Mouse (Mus musculus) bone marrow macrophage, adult 2 months (primary cell): ENCODE measurements around the gene Crocc.

Experiments used
- CTCF ChIP-seq: IDR thresholded peaks from 2 replicates; pipeline ENCODE4 v1.5.1; 2012; ENCODE audit warnings: low read depth, mild to moderate bottlenecking, low read length, moderate library complexity
- POLR2A ChIP-seq: IDR thresholded peaks from 2 replicates; pipeline ENCODE4 v1.6.1; 2012; ENCODE audit warnings: mild to moderate bottlenecking, low read depth, low read length, borderline replicate concordance

- TF ChIP-seq CTCF = no peak
- no peak for TF ChIP-seq POLR2A
Measured at GRCm38 (mm10) chr4:140988706-140989290, 71.6 kb downstream of the Crocc start.
